Mouse (Mus musculus): ENCODE measurements around the gene Nubp1.

DNA sequence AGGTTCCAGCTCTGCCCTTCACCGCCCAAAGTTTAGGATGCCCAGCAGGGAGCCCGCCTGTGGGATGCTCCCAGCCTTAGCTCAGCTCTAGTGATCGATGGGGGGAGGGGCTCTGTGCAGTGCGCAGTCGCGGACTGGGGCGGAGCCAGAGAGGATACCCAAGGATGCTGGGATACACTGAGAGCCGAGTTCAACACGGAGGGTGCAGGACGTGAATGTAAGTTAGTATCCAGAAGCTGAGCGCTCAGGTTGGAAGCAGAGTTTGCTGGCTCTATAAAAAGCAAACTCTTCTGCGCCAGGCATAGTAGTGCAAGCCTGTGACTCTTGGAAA is 35.5 kb downstream of the Nubp1 start, which contains the start of gene Tvp23a:
- TF ChIP-seq CTCF (IDR thresholded peaks at IDR 0.05 in 2 of 3, conservative IDR thresholded peaks at IDR 0.05 in 1 of 3; ENCODE audit: control insufficient read depth in 1 of 3, insufficient read depth in 1 of 3, low read depth in 2 of 3, low read length in 3 of 3, poor library complexity in 1 of 3, severe bottlenecking in 1 of 3) (no peak), MAFK (IDR thresholded peaks at IDR 0.05; ENCODE audit: borderline replicate concordance, low read depth, low read length) (no peak), ZMIZ1 (IDR thresholded peaks at IDR 0.05; ENCODE audit: low read depth, low read length) (no peak), EP300 (IDR thresholded peaks at IDR 0.05; ENCODE audit: low read depth in 1 of 2, low read length in 2 of 2) (no peak), RAD21 (IDR thresholded peaks at IDR 0.05; ENCODE audit: low read depth, low read length) (no peak), TAL1 (IDR thresholded peaks at IDR 0.05; ENCODE audit: low read length) (no peak), ETS1 (IDR thresholded peaks at IDR 0.05; ENCODE audit: low read depth, low read length) (no peak), POLR2A (IDR thresholded peaks at IDR 0.05; ENCODE audit: control insufficient read depth in 1 of 2, insufficient read depth in 1 of 2, low read depth in 1 of 2, low read length in 2 of 2, poor library complexity in 1 of 2) (no peak), ZNF384 (IDR thresholded peaks at IDR 0.05; ENCODE audit: low read depth, low read length) (no peak), GATA1 (IDR thresholded peaks at IDR 0.05; ENCODE audit: low read depth, low read length) (no peak), USF2 (IDR thresholded peaks at IDR 0.05; ENCODE audit: borderline replicate concordance in 1 of 2, insufficient read depth in 1 of 2, low read depth in 1 of 2, low read length in 2 of 2) (no peak), MYB (IDR thresholded peaks at IDR 0.05; ENCODE audit: low read depth, low read length) (no peak)

Measured in MEL (cell line).